ENCODE assay signal across 8 mouse cellular contexts in the genomic region with DNA sequence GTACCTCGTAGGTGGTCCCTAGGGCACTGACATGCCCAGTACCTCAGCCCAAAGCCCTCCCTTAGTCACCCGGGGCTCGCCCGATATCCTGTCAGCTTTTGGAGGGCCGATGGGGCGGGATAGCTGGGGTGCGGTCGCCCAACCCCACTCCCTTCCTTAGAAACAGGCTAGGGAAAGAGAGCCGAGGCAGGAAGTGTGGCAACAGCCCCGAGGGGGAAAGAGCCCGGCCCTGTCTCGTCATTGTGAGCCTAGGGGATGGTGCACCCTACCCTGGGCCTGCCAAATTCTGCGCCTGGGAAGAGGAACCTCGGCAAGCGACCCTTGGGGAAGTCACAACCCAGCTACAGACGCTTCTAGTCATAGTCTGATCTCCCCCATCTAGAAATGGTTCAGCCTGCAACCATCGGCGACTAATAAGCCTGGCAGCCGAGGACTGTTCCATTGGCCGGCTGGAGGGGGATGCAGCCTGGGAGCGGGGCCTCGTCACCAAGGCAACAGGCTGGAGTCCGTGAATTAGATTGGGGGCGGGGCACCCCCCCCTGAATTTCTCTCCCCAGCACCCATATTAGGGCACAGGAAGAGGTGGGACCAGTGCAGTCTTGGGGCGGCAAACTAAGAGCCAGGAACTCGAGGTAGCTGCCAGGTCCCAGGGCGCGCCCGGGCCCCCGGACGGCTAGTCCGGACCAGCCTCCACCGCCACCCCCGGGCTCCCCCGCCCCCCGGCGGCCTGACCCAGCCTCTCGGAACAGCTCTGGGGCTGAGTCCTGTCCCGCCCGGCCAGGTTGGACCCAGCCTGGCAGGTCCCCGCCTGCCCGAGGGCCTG. TPM values are rescaled to one million over a fixed set of nuclear protein-coding genes. Genes with fewer than 3 reads are reported as not detected.
DNase-seq lines count a peak whose midpoint lies in the region; ATAC-seq lines count a peak whose summit lies in the region.

No protein-coding gene starts in this region.

- peak; percentile 98 for DNase-seq in ES-CJ7 (ENCODE audit: low read depth, low spot score)
- DNase-seq in cerebellum, adult 11 months, result peak; percentile 85
- DNase-seq in forebrain, embryonic 14.5 days (ENCODE audit: low spot score), result peak; percentile 95
- DNase-seq in heart, postnatal 14 days, result peak; percentile 90 to 91
- peak; percentile 94 to 96 for DNase-seq in layer of hippocampus, adult 18-20 months (ENCODE audit: low spot score in 2 of 2)
- DNase-seq in lung, adult 18-20 months, result peak; percentile 96 to 97
- DNase-seq in testis, postnatal 10 days (ENCODE audit: low spot score), result peak; percentile 90

- peaks cover 6% of the 10 kb centered on the region for H3K36me3 ChIP-seq in forebrain, embryonic 14.5 days (ENCODE audit: control insufficient read depth, insufficient read depth, low read length)
- H3K36me3 ChIP-seq in neural tube, embryonic 14.5 days (ENCODE audit: control insufficient read depth, insufficient read depth, low read length), result no peaks in the 10 kb centered on the region

- WGBS in forebrain, embryonic 14.5 days, result 2% methylated on average over 39 of the region's 42 CpGs
- WGBS in neural tube, embryonic 14.5 days, result 1% methylated on average over 33 of the region's 42 CpGs

- peaks cover 27% of the 10 kb centered on the region for H3K27me3 ChIP-seq in forebrain, embryonic 14.5 days (replicated peaks; ENCODE audit: control insufficient read depth, insufficient read depth, low read length)
- 0 out of 2 replicates have a peak, but pooled peaks cover 4% of the 10 kb centered on the region for H3K27me3 ChIP-seq in neural tube, embryonic 14.5 days (ENCODE audit: control insufficient read depth, insufficient read depth, low read length)

- peaks cover 35% of the 10 kb centered on the region for H3K4me1 ChIP-seq in forebrain, embryonic 14.5 days (ENCODE audit: control insufficient read depth, insufficient read depth, low read length)
- peaks cover 41% of the 10 kb centered on the region for H3K4me1 ChIP-seq in neural tube, embryonic 14.5 days (ENCODE audit: control insufficient read depth, insufficient read depth, low read length)

- H3K9ac ChIP-seq in forebrain, embryonic 14.5 days (ENCODE audit: low read length), result peak overlapping the region; percentile 49
- H3K9ac ChIP-seq in neural tube, embryonic 14.5 days (replicated peaks; ENCODE audit: low read depth, low read length), result peak overlapping the region; percentile 17

- H3K27ac ChIP-seq in forebrain, embryonic 14.5 days (ENCODE audit: low read depth, low read length), result no peak overlapping the region
- H3K27ac ChIP-seq in neural tube, embryonic 14.5 days (ENCODE audit: low read depth, low read length), result peak overlapping the region; percentile 22; the same call in 1 of the 2 replicates

- peak overlapping the region; percentile 96 for H3K4me2 ChIP-seq in forebrain, embryonic 14.5 days (ENCODE audit: low read length)
- peak overlapping the region; percentile 100 for H3K4me2 ChIP-seq in neural tube, embryonic 14.5 days (ENCODE audit: low read depth, low read length)

- ATAC-seq in forebrain, embryonic 14.5 days, result peak; percentile 40; the same call in 1 of the 2 replicates
- ATAC-seq in neural tube, embryonic 14.5 days (ENCODE audit: low read depth), result peak; percentile 14; the same call in 1 of the 2 replicates

- H3K4me3 ChIP-seq in forebrain, embryonic 14.5 days (ENCODE audit: low read depth, low read length), result peak overlapping the region; percentile 26
- H3K4me3 ChIP-seq in neural tube, embryonic 14.5 days (ENCODE audit: low read depth, low read length), result peak overlapping the region; percentile 26

- intact Hi-C loops in heart, postnatal 14 days (cut with DNase I), result no loop called here

- no peaks in the 10 kb centered on the region for H3K9me3 ChIP-seq in forebrain, embryonic 14.5 days (replicated peaks; ENCODE audit: control insufficient read depth, low read length)
- H3K9me3 ChIP-seq in neural tube, embryonic 14.5 days (ENCODE audit: control insufficient read depth, low read length), result no peaks in the 10 kb centered on the region

RNA-seq across cellular contexts. Expression of a gene that starts 1.3 kb away (rescaled TPM):
- 5.0 and 6.5 TPM in 2 replicates for polyA plus RNA-seq in forebrain, embryonic 14.5 days (2014; fragmentation: Nextera tagmentation; extraction: Ambion mirVana)
- 10 to 100 TPM; 11.2 to 13.9 TPM for total RNA-seq in heart, postnatal 14 days (2021)
- 100 to 1,000 TPM; 102 to 103 TPM for total RNA-seq in layer of hippocampus, adult 18-20 months (2021)
- polyA plus RNA-seq in neural tube, embryonic 14.5 days (2014; fragmentation: Nextera tagmentation; extraction: Ambion mirVana), result 5.4 and 8.4 TPM in 2 replicates

RNA-seq across cellular contexts. Expression of a gene that starts 10.2 kb away (rescaled TPM):
- polyA plus RNA-seq in forebrain, embryonic 14.5 days (2014; fragmentation: Nextera tagmentation; extraction: Ambion mirVana), result 93.3 and 111 TPM in 2 replicates
- 10 to 100 TPM; 39.7 to 50.7 TPM for total RNA-seq in heart, postnatal 14 days (2021)
- total RNA-seq in layer of hippocampus, adult 18-20 months (2021), result 10 to 100 TPM; 41.8 to 46.2 TPM
- polyA plus RNA-seq in neural tube, embryonic 14.5 days (2014; fragmentation: Nextera tagmentation; extraction: Ambion mirVana), result 45.7 and 48.0 TPM in 2 replicates

RNA-seq across cellular contexts. Expression of a gene that starts 10.4 kb away (rescaled TPM):
- 1,735 and 2,101 TPM in 2 replicates for polyA plus RNA-seq in forebrain, embryonic 14.5 days (2014; fragmentation: Nextera tagmentation; extraction: Ambion mirVana)
- total RNA-seq in heart, postnatal 14 days (2021), result 100 to 1,000 TPM; 627 to 727 TPM
- total RNA-seq in layer of hippocampus, adult 18-20 months (2021), result 100 to 1,000 TPM; 319 to 358 TPM
- polyA plus RNA-seq in neural tube, embryonic 14.5 days (2014; fragmentation: Nextera tagmentation; extraction: Ambion mirVana), result 1,214 and 1,252 TPM in 2 replicates

RNA-seq across cellular contexts. Expression of a gene that starts 10.6 kb away (rescaled TPM):
- not detected in 2 replicates for polyA plus RNA-seq in forebrain, embryonic 14.5 days (2014; fragmentation: Nextera tagmentation; extraction: Ambion mirVana)
- total RNA-seq in heart, postnatal 14 days (2021), result 1 to 10 TPM; 1.1 to 2.7 TPM
- total RNA-seq in layer of hippocampus, adult 18-20 months (2021), result not detected
- polyA plus RNA-seq in neural tube, embryonic 14.5 days (2014; fragmentation: Nextera tagmentation; extraction: Ambion mirVana), result not detected in 2 replicates

RNA-seq across cellular contexts. Expression of a gene that starts 10.6 kb away (rescaled TPM):
- polyA plus RNA-seq in forebrain, embryonic 14.5 days (2014; fragmentation: Nextera tagmentation; extraction: Ambion mirVana), result 13.0 and 20.3 TPM in 2 replicates
- total RNA-seq in heart, postnatal 14 days (2021), result 1 to 10 TPM; 1.6 to 2.0 TPM
- total RNA-seq in layer of hippocampus, adult 18-20 months (2021), result 1 to 10 TPM; 8.1 to 9.5 TPM
- polyA plus RNA-seq in neural tube, embryonic 14.5 days (2014; fragmentation: Nextera tagmentation; extraction: Ambion mirVana), result 25.5 and 31.2 TPM in 2 replicates

Comparison
In these comparisons a context has a peak if more than half of its experiments do, and no peak if none do; other contexts are left out.
1. RNA of a gene that starts 1.3 kb away (total RNA-seq): 102 to 103 TPM in layer of hippocampus, adult 18-20 months; 11.2 to 13.9 TPM in heart, postnatal 14 days; every median in the first group is over 4 times any median in the second.
2. Peak in every context shown above with its lines, with median percentiles within 50 percentile points of each other: DNase-seq.